Mouse (Mus musculus) liver, adult 2 months (tissue): ENCODE data around the gene Aox2. TPM values are rescaled to one million over a fixed set of nuclear protein-coding genes. Genes with fewer than 3 reads are reported as not detected.
"Not testable (repeated sequence)": the region's sequence is repeated elsewhere in the genome, so short reads cannot be mapped to it uniquely, and the experiment has no call there.

Experiments
- DNase-seq: peaks from one replicate; pipeline ENCODE4 v3.0.0-alpha.2; 2011; ENCODE audit warnings: low read depth, low spot score; ENCODE audit errors: extremely low read depth
- H3K27ac ChIP-seq: fragments of 200-500 bp; replicated peaks from 2 replicates; pipeline ENCODE4 v1.5.1; 2012; ENCODE audit warnings: low read depth, mild to moderate bottlenecking, control low read depth, inconsistent platforms, low read length; ENCODE audit not compliant: insufficient read depth
- H3K27me3 ChIP-seq: fragments of 200-500 bp; 2 replicates; pipeline ENCODE4 v1.6.1; 2012; ENCODE audit warnings: mild to moderate bottlenecking, moderate library complexity, low read length, inconsistent platforms; ENCODE audit not compliant: control insufficient read depth, insufficient read depth
- H3K36me3 ChIP-seq: fragments of 200-500 bp; 2 replicates; pipeline ENCODE4 v1.6.1; 2012; ENCODE audit warnings: low read length, inconsistent platforms; ENCODE audit not compliant: control insufficient read depth, insufficient read depth
- H3K4me1 ChIP-seq: fragments of 200-500 bp; 2 replicates; pipeline ENCODE4 v1.6.1; 2011; ENCODE audit warnings: low read length; ENCODE audit not compliant: control insufficient read depth, insufficient read depth
- H3K4me3 ChIP-seq: fragments of 200-500 bp; 2 replicates; pipeline ENCODE4 v1.5.1; 2011; ENCODE audit warnings: low read depth, mild to moderate bottlenecking, control low read depth, low read length, moderate library complexity; ENCODE audit not compliant: insufficient read depth
- H3K79me2 ChIP-seq: fragments of 200-500 bp; 2 replicates; pipeline ENCODE4 v1.6.1; 2012; ENCODE audit warnings: inconsistent platforms, mild to moderate bottlenecking, low read length, moderate library complexity; ENCODE audit not compliant: control insufficient read depth, insufficient read depth
- H3K9ac ChIP-seq: fragments of 200-500 bp; 2 replicates; pipeline ENCODE4 v1.6.1; 2012; ENCODE audit warnings: low read depth, mild to moderate bottlenecking, control low read depth, inconsistent platforms, low read length
- CTCF ChIP-seq: fragments of 200-500 bp; IDR thresholded peaks from 2 replicates; pipeline ENCODE4 v1.5.1; 2011; ENCODE audit warnings: low read depth, low read length, control low read depth
- POLR2A ChIP-seq: fragments of 200-500 bp; IDR thresholded peaks from 2 replicates; pipeline ENCODE4 v1.6.1; 2011; ENCODE audit warnings: low read length, control low read depth; ENCODE audit not compliant: insufficient read depth; ENCODE audit errors: extremely low read depth
- whole genome bisulfite sequencing: fragments of 180-500 bp; shearing (Covaris S2); methylation state at CpG from one replicate; pipeline ENCODE4 v1.1.7; 2018; 5-methylcytosine and 5-hydroxymethylcytosine counted together
- polyA plus RNA-seq: library from polyadenylated mRNA; depleted of rRNA; stranded (reverse); fragments of >200 nt; gene quantifications from 2 replicates; pipeline ENCODE4 v1.2.3, GENCODE M21; 2012
- total RNA-seq: library from RNA; depleted of rRNA; stranded (reverse); fragments of >200 nt; gene quantifications from 2 replicates; pipeline ENCODE4 v1.2.3, GENCODE M21; 2014

Gene Aox2
- total and polyA plus RNA-seq, 2 experiments = under 0.01 TPM; not detected in 1

DNA sequence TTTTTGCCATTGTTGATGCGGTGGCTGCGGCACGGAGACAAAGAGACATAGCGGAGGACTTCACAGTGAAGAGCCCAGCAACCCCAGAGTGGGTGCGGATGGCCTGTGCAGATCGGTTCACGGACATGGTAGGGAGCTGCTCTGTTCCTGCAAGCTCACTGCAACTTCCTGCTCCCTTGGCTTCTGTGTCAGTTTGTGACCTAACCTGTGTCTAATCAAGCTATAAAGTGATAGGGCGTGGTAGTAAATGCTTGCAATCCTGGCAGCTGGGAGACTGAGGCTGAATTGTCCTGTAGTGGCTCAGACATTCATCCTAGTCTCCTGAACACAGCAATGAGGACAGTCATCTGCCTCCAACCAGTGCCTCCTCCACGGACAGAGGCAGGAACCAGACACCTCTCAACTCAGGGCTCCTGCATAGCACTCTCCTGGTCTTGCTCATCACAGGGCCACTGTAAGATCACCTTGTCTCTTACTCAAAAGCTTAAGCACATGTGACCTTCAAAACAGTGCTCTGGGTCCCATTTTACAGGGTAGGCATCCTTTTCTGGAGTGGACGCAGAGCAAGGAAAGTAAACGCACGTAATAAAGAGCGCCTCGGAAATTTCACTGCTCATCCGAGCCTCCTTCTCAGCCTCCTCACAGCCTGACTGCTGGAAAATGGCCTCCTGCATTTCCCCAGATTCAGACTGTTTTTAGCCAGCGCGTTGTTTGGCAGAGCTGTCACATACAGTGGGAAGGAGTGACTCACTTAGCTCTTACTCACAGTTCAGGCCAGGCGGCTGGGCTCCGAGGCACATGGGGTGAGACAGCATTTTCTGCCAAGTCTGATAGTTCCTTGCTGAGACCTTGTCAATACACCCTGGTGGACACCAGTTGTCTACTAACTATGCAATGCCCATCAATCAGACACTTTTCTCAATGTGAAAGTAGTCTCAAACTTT, 81.1 kb downstream of the Aox2 start:
- Histone ChIP-seq H3K36me3 (no peaks in the 10 kb centered on the region), H3K4me3 (no peak overlapping the region), H3K79me2 (no peaks in the 10 kb centered on the region), H3K27me3 (no peaks in the 10 kb centered on the region), H3K9ac (no peak overlapping the region), H3K4me1 (peaks cover under 1% of the 10 kb centered on the region; the same call in 1 of the 2 replicates), H3K27ac (no peak overlapping the region)
- TF ChIP-seq CTCF (no peak), POLR2A (no peak)
- no peak for DNase-seq
- 88% methylated on average over 19 of the region's 19 CpGs for WGBS

GRCm38 (mm10) chr1:58362296-58362695, 84.2 kb downstream of the Aox2 start:
- Histone ChIP-seq H3K27ac (no peak overlapping the region), H3K9ac (no peak overlapping the region), H3K4me1 (no peaks in the 10 kb centered on the region), H3K36me3 (no peaks in the 10 kb centered on the region), H3K27me3 (no peaks in the 10 kb centered on the region), H3K79me2 (no peaks in the 10 kb centered on the region), H3K4me3 (no peak overlapping the region)
- TF ChIP-seq CTCF = no peak
- no peak for TF ChIP-seq POLR2A
- no peak for DNase-seq
- 82% methylated on average over 4 of the region's 4 CpGs for WGBS

DNA sequence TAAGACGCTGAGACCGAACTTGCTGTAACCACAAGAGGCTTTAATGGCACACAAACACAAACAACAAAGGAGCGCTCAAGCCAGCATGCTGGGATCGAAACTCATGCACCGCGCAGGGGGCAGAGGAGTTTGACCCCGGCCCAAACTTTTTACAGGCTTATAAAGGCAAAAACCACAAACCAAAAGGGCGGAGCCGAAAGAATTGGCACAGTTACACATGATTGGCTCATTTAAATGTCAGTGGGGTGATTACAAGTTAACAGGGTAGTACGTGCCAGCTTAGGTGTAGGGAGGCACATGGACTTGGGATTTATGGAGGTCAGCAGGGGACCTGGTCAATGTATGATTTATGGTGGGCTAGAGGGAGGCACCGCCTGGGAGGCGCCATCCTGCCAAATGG, 86.4 kb downstream of the Aox2 start:
- H3K9ac ChIP-seq = no peak overlapping the region
- H3K4me3 ChIP-seq = no peak overlapping the region
- no peak overlapping the region for H3K27ac ChIP-seq
- TF ChIP-seq CTCF (no peak), POLR2A (no peak)
- WGBS = 97% methylated on average over 12 of the region's 12 CpGs
- H3K36me3 ChIP-seq = no peaks in the 10 kb centered on the region
- no peak for DNase-seq
- no peaks in the 10 kb centered on the region for H3K79me2 ChIP-seq
- no peaks in the 10 kb centered on the region for H3K27me3 ChIP-seq
- no peaks in the 10 kb centered on the region for H3K4me1 ChIP-seq

GRCm38 (mm10) chr1:58365829-58366228, 87.7 kb downstream of the Aox2 start:
- H3K4me1 ChIP-seq = no peaks in the 10 kb centered on the region
- no peak for TF ChIP-seq CTCF
- H3K27me3 ChIP-seq = no peaks in the 10 kb centered on the region
- no peak overlapping the region for H3K4me3 ChIP-seq
- DNase-seq = no peak
- 99% methylated on average over 3 of the region's 3 CpGs for WGBS
- no peaks in the 10 kb centered on the region for H3K36me3 ChIP-seq
- no peaks in the 10 kb centered on the region for H3K79me2 ChIP-seq
- no peak overlapping the region for H3K9ac ChIP-seq
- no peak overlapping the region for H3K27ac ChIP-seq

DNA sequence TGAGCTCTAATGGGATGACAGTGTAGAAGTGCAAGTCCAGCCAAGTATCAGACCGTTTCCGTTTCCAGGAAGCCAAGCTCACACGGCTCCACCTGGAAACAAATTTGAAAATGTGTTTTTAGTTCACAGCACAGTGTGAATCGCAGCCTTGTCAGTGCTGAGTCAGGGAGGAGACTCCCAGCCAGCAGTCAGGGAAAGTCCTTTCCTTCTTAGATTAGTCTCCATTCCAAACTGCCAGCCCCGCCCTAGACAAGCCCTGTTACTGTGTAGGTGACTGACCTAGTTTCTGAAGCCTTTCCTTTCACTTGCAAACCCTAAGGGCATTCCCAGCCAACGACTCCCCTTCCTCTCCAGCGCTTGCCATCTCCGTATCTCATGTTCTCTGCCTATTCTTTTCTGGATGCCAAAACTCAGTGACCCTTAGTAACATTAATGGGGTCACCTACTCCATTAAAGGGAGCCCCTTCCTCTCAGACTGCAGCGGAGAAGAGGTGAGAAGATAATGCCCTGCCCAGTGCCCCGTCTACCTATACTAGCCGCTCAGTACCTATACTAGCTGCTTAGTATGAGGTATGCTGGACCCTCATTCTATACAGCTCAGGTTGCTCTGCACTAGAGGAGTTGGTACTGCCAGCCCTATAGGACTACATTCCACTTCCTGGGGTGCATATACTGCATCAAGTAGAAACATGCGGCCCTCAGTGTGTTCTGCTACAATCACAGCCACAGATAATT, 88.8 kb downstream of the Aox2 start:
- no peak overlapping the region for H3K27ac ChIP-seq
- no peak for DNase-seq
- no peaks in the 10 kb centered on the region for H3K79me2 ChIP-seq
- H3K9ac ChIP-seq = no peak overlapping the region
- H3K4me3 ChIP-seq = no peak overlapping the region
- WGBS = 79% methylated on average over 12 of the region's 12 CpGs
- TF ChIP-seq POLR2A = no peak
- no peaks in the 10 kb centered on the region for H3K4me1 ChIP-seq
- no peaks in the 10 kb centered on the region for H3K36me3 ChIP-seq
- H3K27me3 ChIP-seq = no peaks in the 10 kb centered on the region

- DNase-seq = no peak
- TF ChIP-seq CTCF = no peak
- no peak for TF ChIP-seq POLR2A
- 72% methylated on average over 2 of the region's 2 CpGs for WGBS
- Histone ChIP-seq H3K27ac (no peak overlapping the region), H3K27me3 (no peaks in the 10 kb centered on the region), H3K4me1 (no peaks in the 10 kb centered on the region), H3K36me3 (no peaks in the 10 kb centered on the region), H3K79me2 (no peaks in the 10 kb centered on the region), H3K4me3 (no peak overlapping the region), H3K9ac (no peak overlapping the region)
Measured at GRCm38 (mm10) chr1:58369716-58370115, 91.6 kb downstream of the Aox2 start.

GRCm38 (mm10) chr1:58374266-58374665, 96.1 kb downstream of the Aox2 start:
- H3K9ac ChIP-seq, H3K4me1 ChIP-seq, DNase-seq, H3K79me2 ChIP-seq, H3K36me3 ChIP-seq, H3K27me3 ChIP-seq, H3K4me3 ChIP-seq, H3K27ac ChIP-seq: not testable (repeated sequence)
- 67% methylated on average over 2 of the region's 2 CpGs for WGBS
